Mouse (Mus musculus): ENCODE measurements around the gene Wsb1. TPM values are rescaled to one million over a fixed set of nuclear protein-coding genes. Genes with fewer than 3 reads are reported as not detected.

Wsb1 gene
- polyA plus RNA-seq, 1 experiment from 2014 or later = 64.7 TPM

GRCm38 (mm10) chr11:79288278-79288843 lies 33.9 kb upstream of the Wsb1 start:
- no peak for TF ChIP-seq CTCF (IDR thresholded peaks at IDR 0.05; ENCODE audit: low read depth)
- H3K27ac ChIP-seq (ENCODE audit: low read depth, low read length) = no peak overlapping the region
- peaks cover 14% of the 10 kb centered on the region; the same call in 1 of the 2 replicates for H3K4me1 ChIP-seq (replicated peaks; ENCODE audit: control insufficient read depth, insufficient read depth, low read length)
- 50% methylated on average over 7 of the region's 7 CpGs for WGBS
- no peaks in the 10 kb centered on the region for H3K36me3 ChIP-seq (ENCODE audit: control insufficient read depth, insufficient read depth)
- no peak overlapping the region for H3K4me3 ChIP-seq (ENCODE audit: low read depth, low read length)
- no peak overlapping the region for H3K4me2 ChIP-seq (replicated peaks; ENCODE audit: low read depth)
- H3K9ac ChIP-seq (ENCODE audit: low read depth, low read length) = no peak overlapping the region
- H3K27me3 ChIP-seq (replicated peaks; ENCODE audit: control insufficient read depth, insufficient read depth, low read length) = no peaks in the 10 kb centered on the region
- ATAC-seq = no peak
- H3K9me3 ChIP-seq (ENCODE audit: control insufficient read depth) = no peaks in the 10 kb centered on the region

GRCm38 (mm10) chr11:79287447-79287846 lies 33.0 kb upstream of the Wsb1 start:
- H3K4me2 ChIP-seq (replicated peaks; ENCODE audit: low read depth) = no peak overlapping the region
- 47% methylated on average over 6 of the region's 6 CpGs for WGBS
- no peak overlapping the region for H3K9ac ChIP-seq (ENCODE audit: low read depth, low read length)
- H3K4me3 ChIP-seq (ENCODE audit: low read depth, low read length) = no peak overlapping the region
- TF ChIP-seq CTCF (IDR thresholded peaks at IDR 0.05; ENCODE audit: low read depth) = no peak
- H3K4me1 ChIP-seq (replicated peaks; ENCODE audit: control insufficient read depth, insufficient read depth, low read length) = peaks cover 11% of the 10 kb centered on the region; the same call in 1 of the 2 replicates
- H3K36me3 ChIP-seq (ENCODE audit: control insufficient read depth, insufficient read depth) = no peaks in the 10 kb centered on the region
- no peaks in the 10 kb centered on the region for H3K9me3 ChIP-seq (ENCODE audit: control insufficient read depth)
- no peaks in the 10 kb centered on the region for H3K27me3 ChIP-seq (replicated peaks; ENCODE audit: control insufficient read depth, insufficient read depth, low read length)
- H3K27ac ChIP-seq (ENCODE audit: low read depth, low read length) = peak overlapping the region; percentile 35; the same call in 1 of the 2 replicates
- ATAC-seq = peak; percentile 20; the same call in 1 of the 2 replicates

GRCm38 (mm10) chr11:79286305-79286799 lies 31.9 kb upstream of the Wsb1 start:
- Histone ChIP-seq H3K9ac (ENCODE audit: low read depth, low read length) (no peak overlapping the region), H3K4me1 (replicated peaks; ENCODE audit: control insufficient read depth, insufficient read depth, low read length) (peaks cover 11% of the 10 kb centered on the region; the same call in 1 of the 2 replicates), H3K27ac (ENCODE audit: low read depth, low read length) (no peak overlapping the region), H3K36me3 (ENCODE audit: control insufficient read depth, insufficient read depth) (no peaks in the 10 kb centered on the region), H3K27me3 (replicated peaks; ENCODE audit: control insufficient read depth, insufficient read depth, low read length) (no peaks in the 10 kb centered on the region), H3K9me3 (ENCODE audit: control insufficient read depth) (no peaks in the 10 kb centered on the region), H3K4me3 (ENCODE audit: low read depth, low read length) (no peak overlapping the region), H3K4me2 (replicated peaks; ENCODE audit: low read depth) (no peak overlapping the region)
- TF ChIP-seq CTCF (IDR thresholded peaks at IDR 0.05; ENCODE audit: low read depth) = no peak
- ATAC-seq = no peak
- 35% methylated on average over 9 of the region's 9 CpGs for WGBS

GRCm38 (mm10) chr11:79283350-79284030 lies 29.0 kb upstream of the Wsb1 start:
- H3K27me3 ChIP-seq (replicated peaks; ENCODE audit: control insufficient read depth, insufficient read depth, low read length) = no peaks in the 10 kb centered on the region
- no peak for ATAC-seq
- no peak for TF ChIP-seq CTCF (IDR thresholded peaks at IDR 0.05; ENCODE audit: low read depth)
- H3K4me1 ChIP-seq (replicated peaks; ENCODE audit: control insufficient read depth, insufficient read depth, low read length) = peaks cover 7% of the 10 kb centered on the region; the same call in 1 of the 2 replicates
- H3K27ac ChIP-seq (ENCODE audit: low read depth, low read length) = no peak overlapping the region
- no peaks in the 10 kb centered on the region for H3K9me3 ChIP-seq (ENCODE audit: control insufficient read depth)
- H3K4me2 ChIP-seq (replicated peaks; ENCODE audit: low read depth) = no peak overlapping the region
- 98% methylated on average over 4 of the region's 4 CpGs for WGBS
- no peaks in the 10 kb centered on the region for H3K36me3 ChIP-seq (ENCODE audit: control insufficient read depth, insufficient read depth)
- H3K9ac ChIP-seq (ENCODE audit: low read depth, low read length) = no peak overlapping the region
- H3K4me3 ChIP-seq (ENCODE audit: low read depth, low read length) = no peak overlapping the region

GRCm38 (mm10) chr11:79281396-79281795 lies 26.9 kb upstream of the Wsb1 start:
- ATAC-seq = no peak
- H3K9ac ChIP-seq (ENCODE audit: low read depth, low read length) = no peak overlapping the region
- H3K27ac ChIP-seq (ENCODE audit: low read depth, low read length) = no peak overlapping the region
- H3K27me3 ChIP-seq (replicated peaks; ENCODE audit: control insufficient read depth, insufficient read depth, low read length) = no peaks in the 10 kb centered on the region
- no peaks in the 10 kb centered on the region for H3K9me3 ChIP-seq (ENCODE audit: control insufficient read depth)
- 28% methylated on average over 5 of the region's 5 CpGs for WGBS
- no peak for TF ChIP-seq CTCF (IDR thresholded peaks at IDR 0.05; ENCODE audit: low read depth)
- H3K4me2 ChIP-seq (replicated peaks; ENCODE audit: low read depth) = no peak overlapping the region
- no peak overlapping the region for H3K4me3 ChIP-seq (ENCODE audit: low read depth, low read length)
- no peaks in the 10 kb centered on the region for H3K4me1 ChIP-seq (replicated peaks; ENCODE audit: control insufficient read depth, insufficient read depth, low read length)
- H3K36me3 ChIP-seq (ENCODE audit: control insufficient read depth, insufficient read depth) = no peaks in the 10 kb centered on the region

- WGBS = 48% methylated on average over 2 of the region's 2 CpGs
- H3K27me3 ChIP-seq (replicated peaks; ENCODE audit: control insufficient read depth, insufficient read depth, low read length) = no peaks in the 10 kb centered on the region
- no peak for TF ChIP-seq CTCF (IDR thresholded peaks at IDR 0.05; ENCODE audit: low read depth)
- H3K9ac ChIP-seq (ENCODE audit: low read depth, low read length) = no peak overlapping the region
- H3K9me3 ChIP-seq (ENCODE audit: control insufficient read depth) = no peaks in the 10 kb centered on the region
- no peak overlapping the region for H3K27ac ChIP-seq (ENCODE audit: low read depth, low read length)
- H3K4me3 ChIP-seq (ENCODE audit: low read depth, low read length) = no peak overlapping the region
- no peak for ATAC-seq
- H3K4me2 ChIP-seq (replicated peaks; ENCODE audit: low read depth) = no peak overlapping the region
- no peaks in the 10 kb centered on the region for H3K4me1 ChIP-seq (replicated peaks; ENCODE audit: control insufficient read depth, insufficient read depth, low read length)
- H3K36me3 ChIP-seq (ENCODE audit: control insufficient read depth, insufficient read depth) = no peaks in the 10 kb centered on the region
Measured at GRCm38 (mm10) chr11:79279732-79280405, 25.4 kb upstream of the Wsb1 start.

Data from intestine, postnatal 0 days (tissue).